Mouse (Mus musculus): ENCODE data around the gene Gm38392. TPM values are rescaled to one million over a fixed set of nuclear protein-coding genes. Genes with fewer than 3 reads are reported as not detected.

Gm38392 gene
- polyA plus RNA-seq, 1 experiment from 2014 or later = not detected

DNA sequence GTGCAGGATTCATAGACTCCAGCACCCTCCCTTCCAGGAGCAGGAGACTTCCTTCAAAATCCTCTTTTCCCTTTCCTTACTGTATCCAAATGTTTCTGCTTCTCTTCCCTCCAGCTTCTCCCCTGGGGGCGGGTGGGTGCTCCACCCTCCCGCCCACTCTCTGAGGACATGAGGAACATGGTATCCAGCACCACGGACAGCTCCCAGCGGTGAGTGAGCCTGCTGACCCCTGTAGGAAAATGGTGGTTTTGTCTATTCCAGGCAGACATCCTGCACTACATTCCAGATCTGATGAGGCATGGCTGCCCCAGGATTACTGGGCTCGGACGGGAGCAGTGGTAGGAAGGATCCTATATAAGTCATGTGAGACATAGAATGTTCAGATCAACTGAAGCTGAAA lies 66.2 kb downstream of the Gm38392 start:
- Histone ChIP-seq H3K27me3 (peaks cover 11% of the 10 kb centered on the region; the same call in 1 of the 2 replicates), H3K4me2 (peak overlapping the region; percentile 88), H3K4me1 (peaks cover 94% of the 10 kb centered on the region), H3K9ac (peak overlapping the region; percentile 100), H3K27ac (peak overlapping the region; percentile 100), H3K9me3 (replicated peaks) (no peaks in the 10 kb centered on the region), H3K4me3 (peak overlapping the region; percentile 96), H3K36me3 (ENCODE audit: poor library complexity, severe bottlenecking) (peaks cover 88% of the 10 kb centered on the region)
- ATAC-seq = no peak
- WGBS = 6% methylated on average over 6 of the region's 6 CpGs

DNA sequence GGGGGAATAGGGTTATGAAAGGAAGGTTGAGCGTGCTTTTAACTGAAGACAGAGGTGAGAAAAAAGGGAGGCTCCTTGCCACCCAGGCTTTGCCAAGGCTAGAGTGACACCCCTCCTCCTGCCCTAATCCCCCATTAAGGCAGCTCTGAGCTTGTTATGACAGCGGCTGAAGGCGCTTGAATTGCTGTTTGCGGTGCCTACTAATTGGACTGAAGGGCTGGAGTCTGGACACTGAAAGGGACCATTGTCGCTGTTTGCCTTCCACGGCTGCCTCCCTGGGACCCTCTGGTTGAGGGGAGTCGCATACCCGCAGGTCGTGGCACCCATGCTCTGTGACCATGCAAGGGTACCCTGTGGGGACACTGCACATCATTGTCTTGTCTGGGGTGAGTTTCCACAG lies 67.1 kb downstream of the Gm38392 start:
- H3K9ac ChIP-seq = peak overlapping the region; percentile 100
- peak overlapping the region; percentile 88 for H3K4me2 ChIP-seq
- 6% methylated on average over 9 of the region's 9 CpGs for WGBS
- peak overlapping the region; percentile 96 for H3K4me3 ChIP-seq
- H3K27ac ChIP-seq = peak overlapping the region; percentile 100
- H3K36me3 ChIP-seq (ENCODE audit: poor library complexity, severe bottlenecking) = peaks cover 88% of the 10 kb centered on the region
- peak; percentile 36 for ATAC-seq
- peaks cover 9% of the 10 kb centered on the region; the same call in 1 of the 2 replicates for H3K27me3 ChIP-seq
- H3K9me3 ChIP-seq (replicated peaks) = no peaks in the 10 kb centered on the region
- H3K4me1 ChIP-seq = peaks cover 85% of the 10 kb centered on the region

DNA sequence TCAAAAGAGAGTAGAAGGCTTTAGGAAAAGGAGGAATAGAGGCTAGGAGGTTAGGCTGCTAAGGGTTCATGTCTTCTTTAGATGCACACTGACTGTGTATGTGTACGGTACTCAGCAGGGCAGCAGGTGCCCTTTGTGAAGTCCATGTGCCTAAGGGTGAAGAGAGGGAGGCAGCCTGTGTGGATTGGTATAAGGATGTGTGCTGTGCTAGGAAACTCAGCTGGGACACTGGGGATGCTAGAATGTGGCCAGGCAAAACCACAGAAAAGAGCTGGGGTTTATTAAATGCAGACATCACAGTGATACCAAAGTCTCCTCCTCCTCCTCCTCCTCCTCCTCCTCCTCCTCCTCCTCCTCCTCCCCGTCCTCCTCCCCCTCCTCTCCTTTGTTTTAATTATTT lies 69.3 kb downstream of the Gm38392 start:
- H3K9me3 ChIP-seq (replicated peaks) = no peaks in the 10 kb centered on the region
- H3K36me3 ChIP-seq (ENCODE audit: poor library complexity, severe bottlenecking) = peaks cover 78% of the 10 kb centered on the region
- 21% methylated on average over 1 of the region's 2 CpGs for WGBS
- ATAC-seq = no peak
- H3K4me1 ChIP-seq = peaks cover 75% of the 10 kb centered on the region
- peaks cover 11% of the 10 kb centered on the region; the same call in 1 of the 2 replicates for H3K27me3 ChIP-seq
- peak overlapping the region; percentile 96 for H3K4me3 ChIP-seq
- peak overlapping the region; percentile 100 for H3K9ac ChIP-seq
- peak overlapping the region; percentile 100 for H3K27ac ChIP-seq
- peak overlapping the region; percentile 88 for H3K4me2 ChIP-seq

DNA sequence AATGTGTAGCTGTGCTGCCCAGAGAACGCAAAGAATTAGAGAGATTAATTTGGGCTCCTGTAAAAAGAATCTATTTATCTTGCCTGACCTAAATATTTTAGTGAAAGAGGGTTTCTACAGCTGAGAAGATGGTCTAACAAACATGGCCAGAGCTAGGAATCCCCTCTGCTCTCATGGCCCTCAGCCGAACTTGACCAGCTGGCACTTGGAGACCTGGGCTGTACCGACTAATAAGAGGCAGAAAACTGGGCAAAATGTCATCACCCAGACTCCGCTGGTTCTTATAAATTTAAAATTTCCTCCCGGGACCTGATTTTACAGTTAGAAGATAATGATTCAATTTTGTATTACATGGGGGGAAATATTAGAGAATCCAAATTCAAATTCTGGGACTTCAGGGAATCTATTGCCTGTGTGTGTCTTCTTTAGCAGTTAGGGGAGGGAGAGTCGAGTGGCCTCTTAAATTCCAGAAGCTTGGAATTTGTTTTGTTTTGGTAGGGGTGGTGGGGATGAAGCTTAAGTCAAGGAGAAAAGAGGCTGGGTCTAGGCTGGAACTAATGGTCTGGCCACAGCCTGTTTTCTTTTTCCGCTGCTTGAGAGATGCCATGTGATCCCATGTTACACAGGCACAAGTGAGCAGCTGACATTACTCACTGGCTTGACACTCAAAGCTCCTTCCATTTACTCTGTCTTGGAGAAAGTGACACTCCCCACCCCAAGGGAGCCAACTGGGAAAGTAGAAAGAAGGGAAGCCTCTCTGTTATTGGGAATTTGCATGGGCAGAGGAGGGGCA lies 70.3 kb downstream of the Gm38392 start:
- Histone ChIP-seq H3K4me1 (peaks cover 74% of the 10 kb centered on the region), H3K9ac (peak overlapping the region; percentile 100), H3K9me3 (replicated peaks) (no peaks in the 10 kb centered on the region), H3K4me3 (peak overlapping the region; percentile 96), H3K27me3 (peaks cover 14% of the 10 kb centered on the region; the same call in 1 of the 2 replicates), H3K27ac (peak overlapping the region; percentile 100), H3K4me2 (peak overlapping the region; percentile 88), H3K36me3 (ENCODE audit: poor library complexity, severe bottlenecking) (peaks cover 82% of the 10 kb centered on the region)
- 9% methylated on average over 7 of the region's 7 CpGs for WGBS
- ATAC-seq = no peak

DNA sequence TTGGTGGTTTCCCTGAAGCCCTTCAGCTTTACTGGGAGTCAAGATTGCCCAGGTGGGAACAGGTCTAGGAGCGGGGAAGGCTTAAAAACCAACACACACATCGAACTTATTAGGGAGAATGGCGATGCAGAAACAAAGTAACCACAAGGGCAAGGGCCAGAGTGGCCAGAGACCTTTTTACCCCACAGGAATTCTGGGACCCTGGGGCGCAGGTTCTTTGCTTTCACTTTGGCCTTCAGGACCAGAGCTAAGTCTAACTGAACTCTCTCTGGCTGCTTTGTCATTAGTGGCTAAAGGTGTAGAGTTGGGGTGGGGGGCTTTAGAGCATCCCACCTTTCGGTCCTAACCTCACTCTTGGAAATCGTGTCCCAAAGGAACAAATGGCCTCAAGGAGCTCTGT lies 70.9 kb downstream of the Gm38392 start:
- H3K9me3 ChIP-seq (replicated peaks) = no peaks in the 10 kb centered on the region
- H3K4me2 ChIP-seq = peak overlapping the region; percentile 88
- ATAC-seq = no peak
- WGBS = 10% methylated on average over 6 of the region's 6 CpGs
- peaks cover 14% of the 10 kb centered on the region; the same call in 1 of the 2 replicates for H3K27me3 ChIP-seq
- H3K36me3 ChIP-seq (ENCODE audit: poor library complexity, severe bottlenecking) = peaks cover 80% of the 10 kb centered on the region
- peak overlapping the region; percentile 100 for H3K27ac ChIP-seq
- peak overlapping the region; percentile 100 for H3K9ac ChIP-seq
- H3K4me1 ChIP-seq = peaks cover 74% of the 10 kb centered on the region
- peak overlapping the region; percentile 96 for H3K4me3 ChIP-seq

DNA sequence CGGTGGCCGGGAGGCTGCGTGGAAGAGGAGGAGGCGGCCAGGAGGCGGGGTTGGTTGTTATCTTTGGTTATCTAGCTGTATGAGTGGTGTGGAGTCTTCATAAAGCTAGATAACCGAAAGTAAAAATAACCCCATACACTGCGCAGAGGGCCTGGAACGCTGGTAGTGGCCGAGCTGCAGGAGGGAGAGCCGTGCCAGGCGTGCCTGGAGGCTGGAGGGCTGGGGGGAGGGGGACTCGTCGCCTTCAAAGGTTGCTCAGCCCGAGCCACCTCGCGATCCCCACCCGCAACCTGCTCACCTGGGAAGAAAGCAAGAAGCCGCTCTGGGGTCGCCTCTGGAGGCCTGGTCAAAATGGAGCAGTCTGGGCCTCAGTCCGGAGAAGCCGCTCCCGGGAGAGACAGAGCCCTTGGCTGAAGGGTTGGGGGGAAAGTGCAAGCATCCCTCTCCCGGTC lies 71.4 kb downstream of the Gm38392 start:
- no peak for ATAC-seq
- Histone ChIP-seq H3K4me2 (peak overlapping the region; percentile 88), H3K4me1 (peaks cover 74% of the 10 kb centered on the region), H3K27ac (peak overlapping the region; percentile 100), H3K36me3 (ENCODE audit: poor library complexity, severe bottlenecking) (peaks cover 79% of the 10 kb centered on the region), H3K27me3 (peaks cover 14% of the 10 kb centered on the region; the same call in 1 of the 2 replicates), H3K9me3 (replicated peaks) (no peaks in the 10 kb centered on the region), H3K4me3 (peak overlapping the region; percentile 96), H3K9ac (peak overlapping the region; percentile 100)
- WGBS = 9% methylated on average over 23 of the region's 23 CpGs

DNA sequence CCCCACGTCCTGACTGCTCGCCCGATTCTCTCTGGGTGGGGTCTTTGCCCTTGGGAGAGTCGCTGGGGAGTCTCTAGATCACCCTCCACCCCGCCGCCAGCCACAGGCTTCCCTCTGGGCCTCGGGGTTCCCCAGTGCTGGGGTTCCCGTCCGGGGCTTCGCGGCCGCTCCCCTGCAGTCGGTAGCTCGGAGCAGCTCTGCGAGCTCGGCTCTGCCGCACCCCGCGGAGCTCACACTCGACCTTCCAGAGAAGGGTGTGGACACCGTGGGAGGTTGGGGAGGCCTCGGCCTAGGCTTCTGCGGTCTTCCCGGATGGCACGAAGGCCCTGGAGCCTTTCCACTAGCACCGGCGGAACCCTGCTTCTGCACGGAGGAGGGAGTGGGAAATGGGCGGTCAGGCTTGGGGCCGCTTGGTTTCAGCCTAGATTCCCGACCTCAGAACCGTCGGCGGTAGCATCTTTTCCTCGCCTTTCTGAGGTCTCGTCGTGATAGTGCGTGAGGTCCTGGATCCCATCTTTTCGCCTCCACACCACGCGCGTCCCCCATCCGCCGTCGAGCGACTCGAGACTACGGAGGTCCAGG lies 71.9 kb downstream of the Gm38392 start:
- Histone ChIP-seq H3K27me3 (peaks cover 14% of the 10 kb centered on the region; the same call in 1 of the 2 replicates), H3K4me2 (peak overlapping the region; percentile 88), H3K4me3 (peak overlapping the region; percentile 96), H3K4me1 (peaks cover 74% of the 10 kb centered on the region), H3K36me3 (ENCODE audit: poor library complexity, severe bottlenecking) (peaks cover 79% of the 10 kb centered on the region), H3K27ac (peak overlapping the region; percentile 100), H3K9me3 (replicated peaks) (no peaks in the 10 kb centered on the region), H3K9ac (peak overlapping the region; percentile 100)
- no peak for ATAC-seq
- WGBS = 4% methylated on average over 48 of the region's 48 CpGs

DNA sequence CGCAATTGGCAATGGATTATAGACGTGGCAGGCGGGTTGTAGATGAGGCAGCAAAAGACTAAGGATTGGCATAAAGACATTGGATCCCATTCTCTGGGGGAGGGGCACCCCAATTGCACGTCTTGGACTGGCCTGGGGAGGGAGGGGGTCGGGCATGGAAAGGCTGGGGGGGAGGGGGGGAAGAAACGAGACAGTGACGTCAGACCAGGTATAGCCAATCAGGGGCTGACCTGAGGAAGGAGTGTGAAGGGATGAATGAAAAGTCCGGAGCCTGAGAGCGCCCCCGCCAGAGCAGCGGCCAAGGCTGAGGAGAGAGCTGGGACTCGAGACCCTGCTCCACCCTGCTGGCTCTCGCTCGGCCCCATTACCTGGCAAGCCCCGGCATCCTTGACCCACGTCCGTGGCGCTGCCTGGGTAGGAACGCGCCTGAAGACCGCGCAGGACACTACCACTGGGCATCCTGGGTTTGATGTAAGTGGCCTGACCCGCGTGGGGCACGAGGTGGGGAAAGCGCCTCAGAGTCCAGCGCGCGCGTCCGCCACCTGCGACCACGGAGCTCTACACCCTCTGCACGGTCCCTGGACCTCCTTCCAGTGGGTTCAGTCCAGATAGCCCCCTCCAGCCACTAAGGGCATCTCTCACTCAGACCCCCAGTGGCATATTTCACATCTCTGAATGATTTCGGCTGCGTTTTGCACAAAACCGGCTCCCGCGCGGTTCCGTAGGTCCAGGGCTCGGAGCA lies 72.6 kb downstream of the Gm38392 start:
- H3K4me2 ChIP-seq = peak overlapping the region; percentile 88
- peak; percentile 93 for ATAC-seq
- peak overlapping the region; percentile 96 for H3K4me3 ChIP-seq
- H3K4me1 ChIP-seq = peaks cover 71% of the 10 kb centered on the region
- H3K9me3 ChIP-seq (replicated peaks) = no peaks in the 10 kb centered on the region
- H3K27ac ChIP-seq = peak overlapping the region; percentile 100
- WGBS = 3% methylated on average over 38 of the region's 42 CpGs
- peaks cover 14% of the 10 kb centered on the region; the same call in 1 of the 2 replicates for H3K27me3 ChIP-seq
- peak overlapping the region; percentile 100 for H3K9ac ChIP-seq
- H3K36me3 ChIP-seq (ENCODE audit: poor library complexity, severe bottlenecking) = peaks cover 78% of the 10 kb centered on the region

DNA sequence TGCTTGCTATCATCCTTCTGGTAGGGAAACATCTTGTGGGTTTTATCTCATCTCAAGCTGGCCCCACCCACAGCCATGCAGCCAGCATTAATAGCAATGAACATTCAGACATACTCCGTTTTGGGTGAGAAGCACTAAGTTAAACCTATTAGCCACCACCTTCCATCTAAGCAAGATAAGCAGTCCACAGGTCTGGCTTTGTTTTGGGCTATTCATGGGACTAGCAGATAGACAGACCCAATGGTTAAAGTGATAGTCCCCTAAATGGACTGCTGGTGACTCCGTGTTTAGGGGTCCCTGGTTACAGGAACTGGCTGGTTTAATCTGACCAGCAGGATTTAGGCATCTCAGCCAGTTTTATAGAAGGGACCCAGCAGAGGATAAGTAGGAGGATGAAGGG lies 74.0 kb downstream of the Gm38392 start:
- H3K27ac ChIP-seq = peak overlapping the region; percentile 100
- 3% methylated on average over 2 of the region's 2 CpGs for WGBS
- H3K36me3 ChIP-seq (ENCODE audit: poor library complexity, severe bottlenecking) = peaks cover 67% of the 10 kb centered on the region
- ATAC-seq = no peak
- peaks cover 59% of the 10 kb centered on the region for H3K4me1 ChIP-seq
- peak overlapping the region; percentile 100 for H3K9ac ChIP-seq
- H3K9me3 ChIP-seq (replicated peaks) = no peaks in the 10 kb centered on the region
- peak overlapping the region; percentile 96 for H3K4me3 ChIP-seq
- H3K27me3 ChIP-seq = 0 out of 2 replicates have a peak, but pooled peaks cover 9% of the 10 kb centered on the region
- peak overlapping the region; percentile 88 for H3K4me2 ChIP-seq

DNA sequence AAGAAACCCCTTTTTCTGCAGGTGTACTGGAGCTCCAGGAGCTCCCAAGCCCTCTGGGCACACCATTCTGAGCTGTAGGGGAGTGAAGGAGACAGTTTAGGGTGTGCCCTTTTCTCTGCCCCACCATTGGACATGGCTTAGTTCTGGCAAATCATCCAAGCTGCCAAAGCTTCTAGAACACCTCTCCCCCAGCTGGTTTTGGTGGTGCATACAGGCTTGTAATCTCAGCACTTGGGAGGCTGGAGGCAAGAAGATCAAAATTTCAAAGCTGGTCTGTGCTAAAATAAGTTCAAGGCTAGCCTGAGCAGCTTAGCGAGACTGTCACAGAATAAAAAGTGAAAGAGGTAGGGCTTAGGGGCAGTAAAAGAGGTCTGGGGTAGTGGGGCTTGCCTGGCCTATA lies 74.7 kb downstream of the Gm38392 start:
- H3K4me3 ChIP-seq = peak overlapping the region; percentile 96
- H3K27ac ChIP-seq = peak overlapping the region; percentile 100
- peak overlapping the region; percentile 100 for H3K9ac ChIP-seq
- peaks cover 55% of the 10 kb centered on the region for H3K4me1 ChIP-seq
- peaks cover 63% of the 10 kb centered on the region for H3K36me3 ChIP-seq (ENCODE audit: poor library complexity, severe bottlenecking)
- no peaks in the 10 kb centered on the region for H3K9me3 ChIP-seq (replicated peaks)
- ATAC-seq = no peak
- H3K4me2 ChIP-seq = peak overlapping the region; percentile 88
- WGBS = 19% methylated on average over 1 of the region's 1 CpGs
- H3K27me3 ChIP-seq = 0 out of 2 replicates have a peak, but pooled peaks cover 9% of the 10 kb centered on the region

DNA sequence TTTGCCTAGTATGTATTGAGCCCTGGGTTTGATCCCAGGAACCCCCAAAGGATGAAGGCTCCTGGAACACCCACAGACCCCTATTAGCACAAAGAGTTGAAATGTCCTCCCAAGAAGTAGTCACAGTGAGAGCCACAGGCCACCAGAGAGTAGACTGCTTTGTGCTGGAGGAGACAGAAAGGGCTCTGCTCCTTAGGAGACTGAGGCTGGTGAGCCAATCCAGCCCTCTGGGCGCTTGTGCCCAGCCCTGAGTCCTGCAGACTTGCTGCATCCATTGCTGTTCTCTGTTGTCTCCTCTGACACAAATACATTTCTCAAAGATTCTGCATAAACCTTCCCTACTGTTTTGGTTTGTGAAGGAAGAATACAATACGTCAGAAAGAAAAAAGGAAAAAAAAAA lies 76.1 kb downstream of the Gm38392 start:
- peak overlapping the region; percentile 100 for H3K9ac ChIP-seq
- H3K27ac ChIP-seq = peak overlapping the region; percentile 100
- no peak for ATAC-seq
- H3K4me2 ChIP-seq = peak overlapping the region; percentile 88
- 13% methylated on average over 2 of the region's 2 CpGs for WGBS
- 0 out of 2 replicates have a peak, but pooled peaks cover 9% of the 10 kb centered on the region for H3K27me3 ChIP-seq
- H3K4me1 ChIP-seq = peaks cover 49% of the 10 kb centered on the region
- H3K9me3 ChIP-seq (replicated peaks) = no peaks in the 10 kb centered on the region
- peak overlapping the region; percentile 96 for H3K4me3 ChIP-seq
- H3K36me3 ChIP-seq (ENCODE audit: poor library complexity, severe bottlenecking) = peaks cover 51% of the 10 kb centered on the region

Measured in forebrain, embryonic 13.5 days (tissue).